Mouse (Mus musculus): ENCODE results near the gene Slc25a21. TPM values are rescaled to one million over a fixed set of nuclear protein-coding genes. Genes with fewer than 3 reads are reported as not detected.
A peak's percentile ranks its signal among the peaks of the same experiment; 100 is the strongest.

The Slc25a21 gene
- polyA plus RNA-seq, 1 experiment from 2014 or later = 1.9 TPM

DNA sequence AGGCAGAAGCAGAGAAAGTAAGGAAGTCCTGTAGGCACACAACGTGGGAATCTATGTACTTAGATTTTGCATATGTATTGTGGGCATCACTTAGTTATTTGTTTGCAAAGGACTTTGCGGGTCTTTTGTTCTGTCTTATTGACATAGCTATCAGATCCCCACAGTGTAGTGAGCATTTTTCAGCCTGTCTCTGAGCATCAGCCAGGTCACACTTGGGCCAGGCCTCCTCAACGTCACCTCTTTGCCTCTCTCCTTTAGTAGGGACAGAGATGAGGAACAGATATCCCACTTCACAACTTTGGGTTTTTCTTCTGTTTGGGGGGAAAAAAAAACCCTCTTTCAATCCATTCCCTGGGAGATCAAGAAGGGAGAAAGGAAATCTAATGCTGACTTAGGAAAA is 497.9 kb downstream of the Slc25a21 start:
- Histone ChIP-seq H3K27me3 (ENCODE audit: control insufficient read depth, insufficient read depth, low read length) (peaks cover 78% of the 10 kb centered on the region), H3K27ac (ENCODE audit: low read depth, low read length) (no peak overlapping the region), H3K4me1 (ENCODE audit: control insufficient read depth, insufficient read depth, low read length) (0 out of 2 replicates have a peak, but pooled peaks cover 3% of the 10 kb centered on the region), H3K9me3 (ENCODE audit: control insufficient read depth, low read length) (no peaks in the 10 kb centered on the region), H3K4me3 (ENCODE audit: low read depth, low read length) (no peak overlapping the region), H3K9ac (ENCODE audit: low read length) (no peak overlapping the region), H3K36me3 (ENCODE audit: control insufficient read depth, insufficient read depth, low read length) (no peaks in the 10 kb centered on the region), H3K4me2 (ENCODE audit: low read depth) (no peak overlapping the region)
- 10% methylated on average over 3 of the region's 3 CpGs for WGBS
- peak; percentile 9 for DNase-seq (ENCODE audit: low spot score)
- no peak for ATAC-seq (ENCODE audit: insufficient read depth, low FRiP score, low TSS enrichment)

DNA sequence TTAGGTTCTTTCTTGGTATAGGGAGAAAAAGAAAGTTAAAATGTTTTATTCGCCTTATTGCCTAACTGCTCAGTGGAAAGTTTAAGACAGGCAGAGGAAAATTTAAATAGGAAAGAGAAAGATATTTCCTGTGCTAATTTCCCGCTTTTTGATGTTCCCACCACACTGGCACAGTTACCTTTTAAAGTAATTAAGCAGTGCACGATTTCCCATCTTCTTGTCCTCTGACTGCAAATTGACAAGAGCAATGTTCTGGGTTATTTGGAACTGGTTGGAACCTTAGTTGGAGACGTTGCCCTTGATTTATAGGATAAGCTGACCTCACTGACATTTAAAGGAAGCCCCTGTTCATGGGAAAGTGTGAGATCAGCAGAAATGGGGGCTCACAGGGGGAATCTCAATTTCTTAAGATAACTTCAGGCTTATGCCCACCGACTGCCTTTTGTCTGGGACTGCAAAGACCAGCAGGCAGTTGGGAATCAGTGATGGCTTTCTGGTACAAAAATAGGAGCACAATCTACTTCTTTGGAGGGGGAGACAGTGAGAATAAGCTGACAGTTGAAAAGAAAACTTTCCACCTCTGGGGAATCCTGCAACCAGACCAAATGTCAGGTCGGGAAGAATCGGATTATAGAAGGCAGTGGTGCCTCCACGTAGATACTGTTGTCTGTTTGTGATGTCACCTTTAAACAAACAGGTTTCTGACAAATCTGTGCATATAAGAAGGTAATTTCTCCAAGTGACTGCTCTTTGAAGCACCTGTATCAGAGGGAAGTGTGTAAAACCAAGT is 498.9 kb downstream of the Slc25a21 start:
- DNase-seq (ENCODE audit: low spot score) (peak; percentile 40), ATAC-seq (ENCODE audit: insufficient read depth, low FRiP score, low TSS enrichment) (no peak)
- no peaks in the 10 kb centered on the region for H3K36me3 ChIP-seq (ENCODE audit: control insufficient read depth, insufficient read depth, low read length)
- WGBS = under 1% methylated on average over 8 of the region's 8 CpGs
- peak overlapping the region; percentile 36; the same call in 1 of the 2 replicates for H3K4me3 ChIP-seq (ENCODE audit: low read depth, low read length)
- H3K9me3 ChIP-seq (ENCODE audit: control insufficient read depth, low read length) = no peaks in the 10 kb centered on the region
- peaks cover 85% of the 10 kb centered on the region for H3K27me3 ChIP-seq (ENCODE audit: control insufficient read depth, insufficient read depth, low read length)
- H3K4me2 ChIP-seq (ENCODE audit: low read depth) = no peak overlapping the region
- H3K9ac ChIP-seq (ENCODE audit: low read length) = no peak overlapping the region
- H3K27ac ChIP-seq (ENCODE audit: low read depth, low read length) = no peak overlapping the region
- H3K4me1 ChIP-seq (ENCODE audit: control insufficient read depth, insufficient read depth, low read length) = 0 out of 2 replicates have a peak, but pooled peaks cover 3% of the 10 kb centered on the region

- no peak overlapping the region for H3K27ac ChIP-seq (ENCODE audit: low read depth, low read length)
- H3K9ac ChIP-seq (ENCODE audit: low read length) = 0 out of 2 replicates have a peak overlapping the region, but pooled peaks have one; percentile 14
- H3K4me1 ChIP-seq (ENCODE audit: control insufficient read depth, insufficient read depth, low read length) = 0 out of 2 replicates have a peak, but pooled peaks cover 3% of the 10 kb centered on the region
- H3K27me3 ChIP-seq (ENCODE audit: control insufficient read depth, insufficient read depth, low read length) = peaks cover 91% of the 10 kb centered on the region
- no peaks in the 10 kb centered on the region for H3K36me3 ChIP-seq (ENCODE audit: control insufficient read depth, insufficient read depth, low read length)
- DNase-seq (ENCODE audit: low spot score) (peak; percentile 32), ATAC-seq (ENCODE audit: insufficient read depth, low FRiP score, low TSS enrichment) (no peak)
- H3K4me2 ChIP-seq (ENCODE audit: low read depth) = peak overlapping the region; percentile 44
- WGBS = under 1% methylated on average over 12 of the region's 12 CpGs
- H3K9me3 ChIP-seq (ENCODE audit: control insufficient read depth, low read length) = no peaks in the 10 kb centered on the region
- H3K4me3 ChIP-seq (ENCODE audit: low read depth, low read length) = peak overlapping the region; percentile 36; the same call in 1 of the 2 replicates
Measured at GRCm38 (mm10) chr12:56697785-56698184, 499.5 kb downstream of the Slc25a21 start.

GRCm38 (mm10) chr12:56697011-56697740 is 500.1 kb downstream of the Slc25a21 start:
- Histone ChIP-seq H3K9me3 (ENCODE audit: control insufficient read depth, low read length) (no peaks in the 10 kb centered on the region), H3K4me1 (ENCODE audit: control insufficient read depth, insufficient read depth, low read length) (0 out of 2 replicates have a peak, but pooled peaks cover 3% of the 10 kb centered on the region), H3K36me3 (ENCODE audit: control insufficient read depth, insufficient read depth, low read length) (no peaks in the 10 kb centered on the region), H3K27ac (ENCODE audit: low read depth, low read length) (no peak overlapping the region), H3K4me2 (ENCODE audit: low read depth) (peak overlapping the region; percentile 44), H3K27me3 (ENCODE audit: control insufficient read depth, insufficient read depth, low read length) (peaks cover 92% of the 10 kb centered on the region), H3K9ac (ENCODE audit: low read length) (peak overlapping the region; percentile 26; the same call in 1 of the 2 replicates), H3K4me3 (ENCODE audit: low read depth, low read length) (peak overlapping the region; percentile 36)
- WGBS = under 1% methylated on average over 36 of the region's 36 CpGs
- no peak for ATAC-seq (ENCODE audit: insufficient read depth, low FRiP score, low TSS enrichment)
- DNase-seq (ENCODE audit: low spot score) = peak; percentile 42

DNA sequence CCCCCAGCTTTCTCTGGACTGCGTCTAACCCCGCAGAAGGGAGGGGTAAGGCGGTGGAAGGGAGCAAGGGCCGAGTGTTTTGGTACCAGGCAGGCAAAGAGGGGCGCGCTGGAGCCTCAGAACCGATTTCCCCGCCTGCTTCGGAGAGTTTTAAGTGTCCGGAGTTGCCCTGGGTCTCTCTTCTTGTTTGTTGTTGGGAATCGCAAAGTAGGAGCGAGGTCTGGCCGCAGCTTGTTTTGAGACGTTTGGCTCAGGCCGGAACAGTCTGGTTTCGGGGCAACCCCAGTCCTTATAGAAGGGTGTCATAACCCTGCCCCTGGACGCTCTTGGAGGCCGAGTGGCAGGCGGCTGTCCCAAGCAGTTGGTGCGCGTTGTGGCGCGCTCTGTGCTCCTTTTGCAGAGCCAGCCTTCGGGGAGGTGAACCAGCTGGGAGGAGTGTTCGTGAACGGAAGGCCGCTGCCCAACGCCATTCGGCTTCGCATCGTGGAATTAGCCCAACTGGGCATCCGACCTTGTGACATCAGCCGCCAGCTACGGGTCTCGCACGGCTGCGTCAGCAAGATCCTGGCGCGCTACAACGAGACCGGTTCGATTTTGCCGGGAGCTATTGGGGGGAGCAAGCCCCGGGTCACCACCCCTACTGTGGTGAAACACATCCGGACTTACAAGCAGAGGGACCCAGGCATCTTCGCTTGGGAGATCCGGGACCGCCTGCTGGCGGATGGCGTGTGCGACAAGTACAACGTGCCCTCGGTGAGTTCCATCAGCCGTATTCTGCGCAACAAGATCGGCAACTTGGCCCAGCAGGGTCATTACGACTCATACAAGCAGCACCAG is 500.9 kb downstream of the Slc25a21 start:
- no peak overlapping the region for H3K27ac ChIP-seq (ENCODE audit: low read depth, low read length)
- WGBS = under 1% methylated on average over 57 of the region's 57 CpGs
- no peaks in the 10 kb centered on the region for H3K36me3 ChIP-seq (ENCODE audit: control insufficient read depth, insufficient read depth, low read length)
- DNase-seq (ENCODE audit: low spot score) (peak; percentile 63), ATAC-seq (ENCODE audit: insufficient read depth, low FRiP score, low TSS enrichment) (no peak)
- peak overlapping the region; percentile 36 for H3K4me3 ChIP-seq (ENCODE audit: low read depth, low read length)
- no peaks in the 10 kb centered on the region for H3K9me3 ChIP-seq (ENCODE audit: control insufficient read depth, low read length)
- peak overlapping the region; percentile 26; the same call in 1 of the 2 replicates for H3K9ac ChIP-seq (ENCODE audit: low read length)
- peaks cover 97% of the 10 kb centered on the region for H3K27me3 ChIP-seq (ENCODE audit: control insufficient read depth, insufficient read depth, low read length)
- peak overlapping the region; percentile 44 for H3K4me2 ChIP-seq (ENCODE audit: low read depth)
- 0 out of 2 replicates have a peak, but pooled peaks cover 5% of the 10 kb centered on the region for H3K4me1 ChIP-seq (ENCODE audit: control insufficient read depth, insufficient read depth, low read length)

DNA sequence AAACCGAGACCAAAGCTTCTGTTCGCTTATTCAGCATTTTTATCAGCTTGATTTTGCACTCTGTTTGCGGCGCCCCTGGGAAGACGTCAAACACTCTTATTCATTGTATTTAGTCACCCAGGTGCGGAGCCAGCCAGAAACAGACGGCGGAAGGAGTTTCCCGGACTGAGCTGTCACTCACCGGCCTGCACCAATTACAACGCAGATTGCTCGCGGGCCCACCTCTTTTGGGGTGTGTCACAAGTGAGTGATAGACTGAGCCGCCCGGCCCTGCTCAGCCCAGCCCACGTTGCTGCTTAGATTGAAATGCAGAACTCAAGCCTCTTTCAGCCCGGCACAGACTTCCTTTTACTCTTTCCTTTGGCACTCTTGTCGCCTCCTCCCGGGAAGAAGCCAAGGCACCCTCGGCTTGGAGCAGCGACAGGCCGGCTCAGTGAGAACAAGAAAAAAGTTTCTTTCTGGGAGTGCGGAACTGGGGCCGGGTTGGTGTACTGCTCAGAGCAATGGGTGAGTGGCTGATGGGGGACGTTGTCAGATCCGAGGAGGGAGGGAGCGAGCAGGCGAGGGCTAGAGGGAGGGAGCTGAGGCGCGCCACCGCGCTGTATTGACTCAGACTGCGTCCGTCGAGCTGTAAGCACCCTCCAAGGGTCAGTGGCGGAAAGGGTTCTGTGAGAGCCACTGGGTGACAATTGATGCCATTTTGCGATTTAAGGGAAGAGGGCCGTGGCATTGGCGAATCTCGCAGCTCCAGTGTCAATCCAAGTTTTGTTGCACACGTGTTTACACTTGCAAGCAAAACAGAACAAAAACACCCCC is 501.7 kb downstream of the Slc25a21 start:
- Histone ChIP-seq H3K4me2 (ENCODE audit: low read depth) (peak overlapping the region; percentile 44), H3K9me3 (ENCODE audit: control insufficient read depth, low read length) (no peaks in the 10 kb centered on the region), H3K4me1 (ENCODE audit: control insufficient read depth, insufficient read depth, low read length) (0 out of 2 replicates have a peak, but pooled peaks cover 5% of the 10 kb centered on the region), H3K4me3 (ENCODE audit: low read depth, low read length) (peak overlapping the region; percentile 36), H3K27me3 (ENCODE audit: control insufficient read depth, insufficient read depth, low read length) (peaks cover 98% of the 10 kb centered on the region), H3K9ac (ENCODE audit: low read length) (peak overlapping the region; percentile 26), H3K36me3 (ENCODE audit: control insufficient read depth, insufficient read depth, low read length) (no peaks in the 10 kb centered on the region), H3K27ac (ENCODE audit: low read depth, low read length) (no peak overlapping the region)
- DNase-seq (ENCODE audit: low spot score) (peak; percentile 86), ATAC-seq (ENCODE audit: insufficient read depth, low FRiP score, low TSS enrichment) (peak; percentile 95)
- WGBS = 0% methylated on average over 41 of the region's 41 CpGs

GRCm38 (mm10) chr12:56694936-56695335 is 502.3 kb downstream of the Slc25a21 start:
- WGBS = 2% methylated on average over 11 of the region's 11 CpGs
- Histone ChIP-seq H3K4me1 (ENCODE audit: control insufficient read depth, insufficient read depth, low read length) (0 out of 2 replicates have a peak, but pooled peaks cover 5% of the 10 kb centered on the region), H3K9ac (ENCODE audit: low read length) (no peak overlapping the region), H3K4me2 (ENCODE audit: low read depth) (peak overlapping the region; percentile 5; the same call in 1 of the 2 replicates), H3K4me3 (ENCODE audit: low read depth, low read length) (peak overlapping the region; percentile 36; the same call in 1 of the 2 replicates), H3K36me3 (ENCODE audit: control insufficient read depth, insufficient read depth, low read length) (no peaks in the 10 kb centered on the region), H3K27me3 (ENCODE audit: control insufficient read depth, insufficient read depth, low read length) (peaks cover 98% of the 10 kb centered on the region), H3K9me3 (ENCODE audit: control insufficient read depth, low read length) (no peaks in the 10 kb centered on the region), H3K27ac (ENCODE audit: low read depth, low read length) (no peak overlapping the region)
- DNase-seq (ENCODE audit: low spot score) (peak; percentile 26), ATAC-seq (ENCODE audit: insufficient read depth, low FRiP score, low TSS enrichment) (no peak)

All from neural tube, embryonic 11.5 days (tissue).